Mouse (Mus musculus): ENCODE measurements around the gene Hoxa10.

Hoxa10 gene

DNA sequence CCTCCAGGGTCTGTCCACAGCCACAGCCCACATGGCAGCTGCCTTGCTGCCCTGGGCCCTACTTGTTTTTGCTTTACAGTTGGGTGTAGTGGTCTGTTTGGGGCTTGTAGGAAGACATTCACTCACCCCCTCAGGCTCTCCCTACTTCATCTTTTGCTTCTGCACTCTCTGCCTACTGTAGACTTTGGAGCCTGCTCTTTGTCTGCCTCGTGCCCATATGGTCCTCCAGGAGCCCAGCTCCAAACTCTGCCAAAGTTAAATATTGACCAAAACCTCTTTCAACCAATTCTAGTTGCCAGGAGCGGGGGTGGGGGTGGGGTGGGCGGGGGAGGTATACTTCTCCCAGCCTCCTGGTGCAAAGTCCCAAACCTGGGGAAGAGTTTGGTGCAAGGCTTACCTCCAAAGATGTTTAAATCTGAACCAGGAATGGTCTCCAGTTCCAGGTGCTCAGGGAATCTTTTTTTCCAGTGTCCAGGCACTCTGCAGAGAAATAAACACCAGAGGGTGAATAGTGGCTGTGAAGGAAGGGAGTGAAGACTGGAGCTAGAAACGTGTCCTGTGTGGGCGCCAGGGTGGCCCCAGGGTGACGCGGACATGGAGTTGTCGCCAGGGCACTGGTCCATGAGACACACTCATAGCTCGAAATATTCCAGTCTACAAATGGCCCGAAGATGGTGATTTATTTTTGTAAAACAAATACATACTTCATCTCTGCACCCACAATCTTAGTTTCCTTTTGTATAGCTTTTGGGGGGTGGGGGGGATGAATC, 57.2 kb downstream of the Hoxa10 start:
- DNase-seq (ENCODE audit: low read depth, low spot score), result no peak

DNA sequence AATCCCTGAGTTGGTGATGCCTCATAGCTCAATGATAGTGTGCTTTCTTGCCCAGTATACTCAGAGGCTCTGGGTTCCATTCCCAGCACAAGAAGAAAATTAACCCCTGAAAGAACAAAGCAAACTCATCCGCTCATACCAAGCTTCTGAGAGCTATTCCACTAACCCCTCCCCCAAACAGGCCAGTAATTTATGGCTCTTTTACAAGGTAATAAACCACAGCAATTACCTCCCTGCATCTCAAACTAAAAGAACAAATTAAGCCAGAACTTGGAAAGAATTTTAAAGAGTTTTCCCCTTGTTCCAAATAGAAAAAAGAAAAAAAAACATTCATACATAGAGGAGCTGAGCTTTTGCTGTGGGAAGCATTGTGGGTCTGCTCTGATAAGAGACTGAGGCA, 57.9 kb downstream of the Hoxa10 start:
- DNase-seq (ENCODE audit: low read depth, low spot score), result no peak

DNA sequence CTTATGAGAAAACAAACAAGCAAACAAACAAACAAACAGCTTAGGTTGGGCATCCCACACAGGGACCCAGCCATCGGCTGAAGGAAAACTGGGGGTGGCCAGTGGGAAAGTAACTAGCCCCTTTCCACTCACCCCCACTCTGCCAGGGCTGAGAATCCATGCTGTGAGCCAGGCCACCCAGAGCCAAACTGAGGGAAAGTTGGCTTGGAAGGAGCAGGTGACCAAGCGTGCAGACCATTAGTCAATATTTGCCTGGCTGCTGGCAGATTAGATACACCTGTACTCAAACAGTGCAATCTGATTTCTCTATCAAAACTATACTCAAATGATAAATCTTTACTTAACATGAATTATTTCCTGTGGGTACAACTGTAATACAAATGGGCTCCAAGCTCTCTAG, 58.6 kb downstream of the Hoxa10 start:
- no peak for DNase-seq (ENCODE audit: low read depth, low spot score)
